Mouse (Mus musculus): Measurements from ENCODE around the gene Hipk2. TPM values are rescaled to one million over a fixed set of nuclear protein-coding genes. Genes with fewer than 3 reads are reported as not detected.

Hipk2 gene
- polyA plus RNA-seq, 1 experiment: 4.5 TPM

DNA sequence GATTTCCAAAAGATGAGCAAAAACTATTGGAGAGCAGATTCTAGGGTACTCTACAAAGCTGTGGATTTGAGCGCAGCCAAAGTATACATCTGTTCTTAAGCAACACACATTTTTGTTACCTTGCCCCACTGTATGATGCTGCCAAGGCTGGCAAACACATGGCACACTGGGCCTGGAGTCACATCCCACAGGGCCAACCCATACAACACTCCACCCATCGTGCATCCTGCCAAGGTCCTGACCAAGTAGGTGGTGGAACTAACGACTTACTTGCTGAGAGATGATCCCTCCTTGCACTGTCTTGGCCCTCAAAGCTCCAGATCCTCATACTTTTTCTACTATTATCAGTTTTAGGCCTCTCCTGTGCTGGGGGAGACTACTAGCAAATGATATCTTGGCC is 83.0 kb downstream of the Hipk2 start:
- no peak for DNase-seq (ENCODE audit: low spot score)

DNA sequence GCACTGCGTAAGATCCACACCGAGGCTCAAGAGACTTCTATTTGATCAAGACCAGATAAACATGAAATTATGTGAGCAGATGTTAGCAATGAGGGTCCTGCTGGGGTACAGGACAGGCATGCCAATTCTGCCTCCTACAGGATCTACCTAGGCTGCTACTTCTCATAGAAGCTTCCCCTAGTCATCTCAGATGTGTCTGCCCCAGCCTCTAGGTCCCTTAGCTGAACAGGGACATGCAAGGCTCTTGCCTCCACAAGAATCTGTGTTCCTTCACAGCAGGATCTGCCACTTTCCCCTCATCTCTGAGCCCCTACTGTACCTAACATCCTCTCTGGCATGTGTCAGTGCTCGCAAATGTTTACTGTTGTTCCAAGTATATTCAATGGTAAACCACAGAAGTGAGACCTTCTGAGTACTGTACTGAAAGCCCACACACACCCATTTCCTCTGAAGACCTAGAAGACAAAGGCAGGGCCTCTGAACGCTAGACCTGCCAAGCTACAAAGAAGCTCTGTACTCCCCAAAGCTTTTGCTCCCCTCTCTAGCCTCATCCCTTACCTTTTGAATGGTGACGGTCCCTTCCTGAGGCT is 86.6 kb downstream of the Hipk2 start:
- no peak for DNase-seq (ENCODE audit: low spot score)

DNA sequence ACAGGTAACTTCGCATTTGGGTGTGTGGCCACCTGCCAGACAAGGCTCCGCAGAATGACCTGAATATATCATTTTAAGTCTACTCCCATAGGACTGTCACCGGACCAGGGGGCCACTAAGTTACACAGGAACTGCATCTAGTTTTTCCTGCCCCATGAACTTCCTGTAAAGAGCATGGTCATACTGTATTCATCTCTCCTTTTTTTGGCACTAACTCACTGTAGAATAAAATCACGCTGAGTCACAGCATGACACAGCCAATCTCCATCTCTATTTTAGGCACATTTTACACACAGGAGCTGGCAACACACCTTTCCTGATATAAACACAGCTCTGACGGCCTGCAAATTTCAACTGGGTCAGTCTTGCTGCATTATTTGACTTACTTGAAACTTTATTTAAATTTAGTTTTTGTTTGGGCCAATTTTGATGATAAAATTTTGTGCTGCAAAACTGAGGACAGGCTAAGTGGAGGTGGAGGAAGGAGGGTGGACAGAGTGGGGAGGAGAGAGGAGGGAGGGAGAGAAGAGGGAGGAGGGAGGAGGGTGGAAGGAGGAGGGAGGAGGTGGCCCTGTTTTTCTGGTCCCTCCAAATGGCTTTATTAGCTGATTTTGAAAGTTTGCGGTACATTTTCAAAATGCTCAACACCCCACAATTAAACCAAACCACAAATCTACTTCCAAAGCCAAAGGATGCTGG is 88.0 kb downstream of the Hipk2 start:
- no peak for DNase-seq (ENCODE audit: low spot score)

DNA sequence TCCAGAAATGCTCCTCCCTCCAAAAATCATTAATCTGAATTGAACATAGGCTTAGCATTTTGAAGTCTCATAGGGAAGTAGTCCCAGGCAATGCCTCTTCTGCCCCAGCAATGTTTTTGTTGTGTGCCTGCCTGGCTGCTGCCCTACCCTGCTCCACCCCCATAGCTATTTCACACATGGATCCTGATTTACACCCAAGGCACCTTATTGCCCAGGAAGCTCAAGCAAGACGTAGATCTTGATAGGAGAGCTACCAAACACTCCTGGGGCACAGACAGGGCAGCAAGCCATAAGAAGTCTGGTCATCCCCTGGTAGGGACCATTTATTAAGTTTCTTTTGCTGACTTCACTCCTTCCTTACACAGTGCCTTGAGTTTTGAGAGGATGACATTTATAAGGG is 88.8 kb downstream of the Hipk2 start:
- no peak for DNase-seq (ENCODE audit: low spot score)

DNA sequence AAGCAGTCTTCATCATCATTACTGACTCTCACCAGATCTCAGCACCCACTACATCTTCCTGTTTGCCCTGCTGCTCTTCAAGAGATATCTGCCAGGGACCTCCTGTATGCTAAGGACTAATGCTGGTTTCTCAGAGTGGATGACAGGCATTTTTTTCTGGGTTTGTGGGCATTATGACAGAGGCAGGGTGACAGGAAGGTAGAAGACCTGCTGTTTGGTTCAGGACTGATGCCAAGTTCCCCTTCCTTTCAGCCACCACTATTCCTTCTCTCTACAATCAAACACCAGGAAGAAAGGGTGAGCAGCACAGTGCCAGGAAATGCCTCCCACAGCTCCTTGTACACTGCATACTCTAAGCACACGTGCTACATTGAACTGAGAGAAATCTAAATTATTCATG is 90.2 kb downstream of the Hipk2 start:
- no peak for DNase-seq (ENCODE audit: low spot score)

DNA sequence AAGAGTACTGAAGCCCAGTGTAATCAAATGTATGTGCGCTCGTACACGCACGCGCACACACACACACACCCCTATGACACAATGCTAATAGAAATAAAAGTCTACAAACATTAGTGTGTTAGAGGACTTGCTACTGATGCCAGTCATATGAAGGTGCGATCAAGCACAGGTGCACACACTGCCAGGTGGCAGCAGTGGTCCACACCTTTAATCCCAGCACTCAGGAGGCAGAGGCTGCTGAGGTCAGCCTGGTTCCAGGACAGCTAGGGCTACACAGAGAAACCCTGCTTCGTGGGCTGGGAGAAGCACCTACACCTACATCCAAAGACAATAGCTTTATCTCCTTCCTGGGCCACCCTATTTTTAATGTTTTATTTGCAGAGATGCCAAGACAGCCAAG is 96.6 kb downstream of the Hipk2 start:
- no peak for DNase-seq (ENCODE audit: low spot score)

DNA sequence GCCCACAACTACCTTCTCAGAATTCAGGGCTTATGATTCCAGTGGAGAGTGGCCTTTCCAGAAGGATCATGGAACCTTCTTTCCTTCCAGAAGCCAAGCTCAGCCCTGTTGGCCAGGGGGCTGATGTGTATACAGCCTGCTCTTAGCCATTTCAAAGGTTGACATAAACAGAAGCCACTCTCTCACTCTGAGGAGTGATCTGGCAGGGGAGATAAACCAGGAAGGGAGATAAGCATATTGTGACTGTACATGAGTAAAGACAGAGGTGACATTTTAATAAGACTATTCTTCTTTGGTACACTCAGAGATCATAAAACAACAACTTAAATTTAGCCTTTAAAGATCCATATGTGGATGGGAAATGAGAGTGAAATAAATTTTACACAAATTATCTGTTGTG is 97.1 kb downstream of the Hipk2 start:
- no peak for DNase-seq (ENCODE audit: low spot score)

DNA sequence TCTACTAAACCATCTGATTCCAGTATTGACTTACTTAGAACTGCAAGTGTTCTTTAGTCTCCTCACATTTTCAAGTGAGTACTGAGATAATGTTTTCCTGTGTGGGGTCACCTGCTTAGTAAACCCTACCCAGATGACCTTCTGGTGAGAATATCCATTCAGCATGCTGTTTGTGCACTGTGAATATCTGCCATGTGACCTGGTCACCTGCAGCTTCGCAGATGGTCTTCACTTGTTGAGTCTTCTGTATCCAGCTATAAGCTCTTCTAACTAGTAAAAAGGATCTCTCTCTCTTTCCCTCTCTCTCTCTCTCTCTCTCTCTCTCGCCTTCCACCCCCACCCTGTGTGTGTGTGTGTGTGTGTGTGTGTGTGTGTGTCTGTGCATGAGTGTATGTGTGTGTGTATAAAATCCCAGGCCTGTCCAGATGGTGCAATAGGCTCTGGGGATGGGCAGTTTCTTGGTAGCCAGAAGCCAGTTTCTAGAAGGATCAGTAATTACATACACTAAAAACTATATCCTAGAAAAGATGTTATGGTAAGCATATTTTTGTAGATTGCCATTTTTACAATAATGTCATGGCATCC is 99.9 kb downstream of the Hipk2 start:
- no peak for DNase-seq (ENCODE audit: low spot score)

DNA sequence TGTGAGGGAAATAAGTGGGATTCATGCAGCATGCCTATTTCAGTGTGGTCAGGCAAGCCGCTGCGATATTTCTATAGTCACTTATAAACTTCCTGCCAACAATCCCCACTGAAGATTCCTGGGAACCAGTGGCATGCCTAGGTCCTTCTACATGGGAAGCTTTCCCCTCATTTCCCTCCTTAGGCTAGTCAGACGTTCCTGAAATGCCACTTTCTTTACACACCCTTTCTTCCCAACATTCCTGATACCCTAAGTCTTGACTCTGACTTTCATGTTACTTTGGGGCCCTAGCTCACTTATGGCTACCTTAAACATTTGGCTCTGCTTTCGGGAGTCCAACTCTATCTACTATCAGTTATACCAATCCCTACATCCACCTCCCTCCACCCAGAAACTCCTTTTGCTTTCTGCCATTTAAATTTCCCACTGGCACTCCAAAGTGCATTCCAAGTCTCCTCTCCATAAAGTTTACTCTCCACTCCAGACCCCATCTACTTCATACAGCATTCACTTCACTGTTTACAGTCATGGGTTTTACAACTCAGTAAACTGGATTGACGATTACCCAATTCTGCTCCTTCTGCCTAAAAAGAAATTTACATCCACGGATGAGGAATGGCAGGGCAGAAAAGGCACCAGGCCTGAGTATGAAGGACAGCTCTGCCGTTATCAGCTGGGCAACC is 103.0 kb downstream of the Hipk2 start:
- DNase-seq (ENCODE audit: low spot score): no peak

DNA sequence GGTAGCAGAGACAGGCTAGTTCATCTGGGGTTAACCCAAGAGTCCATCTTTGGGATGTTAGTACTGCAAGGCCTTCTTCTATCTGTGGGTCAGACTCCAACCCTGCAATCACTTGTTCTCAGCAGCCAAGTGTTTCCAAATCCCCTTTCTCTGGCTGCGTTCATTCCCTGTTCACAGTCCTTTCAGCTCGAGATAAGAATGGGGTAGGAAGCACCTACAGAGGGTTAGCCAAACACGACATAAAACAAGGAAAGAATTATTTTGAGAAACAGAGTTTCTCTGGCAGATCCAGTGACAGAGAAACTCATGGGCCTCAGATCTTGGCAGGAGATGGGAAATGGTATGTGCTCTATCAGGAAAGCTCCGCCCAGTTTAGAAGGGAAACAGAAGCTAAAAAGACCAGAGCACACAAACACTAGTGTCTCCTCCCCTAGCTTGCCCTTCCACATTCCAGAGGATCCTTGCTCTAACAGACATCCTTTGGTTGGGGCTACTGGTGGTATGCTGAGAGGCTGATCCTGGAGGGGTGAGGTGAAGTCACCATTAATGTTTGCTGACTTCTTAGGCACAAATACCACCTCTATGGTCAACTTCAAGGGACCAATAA is 104.8 kb downstream of the Hipk2 start:
- no peak for DNase-seq (ENCODE audit: low spot score)

DNA sequence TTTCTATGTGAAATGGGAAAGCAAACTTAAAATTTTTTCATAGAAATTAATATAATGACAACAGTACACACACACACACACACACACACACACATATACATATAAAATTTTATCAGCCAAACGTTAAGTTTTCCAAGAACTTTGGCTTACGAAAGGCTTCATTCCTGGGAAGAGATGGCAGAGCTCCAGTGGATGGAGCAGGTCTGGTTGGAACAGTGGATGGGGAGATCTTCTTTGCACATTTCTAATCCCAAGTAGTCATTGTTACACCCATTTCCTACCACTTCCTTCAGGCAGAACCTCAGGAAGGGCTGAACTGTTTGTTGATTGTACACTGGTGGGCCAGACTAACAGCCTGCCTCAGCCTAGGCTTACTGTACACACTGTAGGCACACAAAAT is 106.3 kb downstream of the Hipk2 start:
- no peak for DNase-seq (ENCODE audit: low spot score)

DNA sequence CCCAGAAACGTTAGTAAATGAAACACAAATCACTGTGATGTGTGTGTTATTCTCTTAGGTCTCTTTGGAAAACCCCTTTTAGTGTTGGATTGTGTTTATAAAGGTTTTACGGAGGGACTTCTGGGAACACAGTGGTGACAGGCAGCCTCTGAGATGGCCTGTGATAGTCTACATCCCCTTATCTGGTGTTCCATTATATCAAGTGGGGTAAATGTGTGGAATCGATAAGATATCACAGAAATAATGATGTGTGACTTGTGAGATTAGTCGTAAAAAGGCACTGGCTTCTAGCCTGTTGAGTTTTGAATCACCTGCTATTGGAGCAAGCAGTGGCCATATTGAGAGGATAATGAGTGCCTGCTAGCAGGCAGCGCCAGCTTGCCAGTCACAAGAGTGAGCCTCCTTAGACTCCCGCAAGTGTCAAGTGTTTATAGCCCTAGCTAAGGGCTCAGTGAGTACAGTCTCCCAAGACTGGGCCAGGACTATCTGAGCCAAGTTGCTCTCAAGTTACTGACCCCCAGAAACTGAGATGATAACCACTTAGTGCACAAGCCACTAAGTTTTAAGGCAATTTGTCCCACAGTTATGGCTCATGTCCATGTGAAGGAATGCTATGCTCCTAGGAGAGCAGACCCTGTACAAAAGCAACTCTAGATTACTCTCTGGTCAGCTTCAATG is 113.2 kb downstream of the Hipk2 start:
- DNase-seq (ENCODE audit: low spot score): no peak

DNA sequence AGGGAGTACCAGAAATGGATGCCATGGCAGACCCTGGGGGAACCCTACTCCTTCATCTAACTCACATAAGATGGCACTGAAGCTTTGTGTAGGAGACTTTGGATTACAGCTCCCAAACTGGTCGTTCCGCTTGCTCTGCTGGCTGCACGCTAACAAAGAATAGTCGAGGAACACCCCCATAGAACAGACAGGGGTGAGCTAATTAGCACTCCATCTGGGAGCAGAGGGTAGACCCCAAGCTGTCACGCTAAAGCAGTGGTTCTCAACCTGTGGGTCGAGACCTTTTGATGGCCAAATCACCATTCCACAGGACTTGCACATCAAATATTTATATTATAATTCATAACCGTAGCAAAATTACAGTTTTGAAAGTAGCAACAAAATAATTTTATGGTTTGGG is 114.0 kb downstream of the Hipk2 start:
- DNase-seq (ENCODE audit: low spot score): no peak

DNA sequence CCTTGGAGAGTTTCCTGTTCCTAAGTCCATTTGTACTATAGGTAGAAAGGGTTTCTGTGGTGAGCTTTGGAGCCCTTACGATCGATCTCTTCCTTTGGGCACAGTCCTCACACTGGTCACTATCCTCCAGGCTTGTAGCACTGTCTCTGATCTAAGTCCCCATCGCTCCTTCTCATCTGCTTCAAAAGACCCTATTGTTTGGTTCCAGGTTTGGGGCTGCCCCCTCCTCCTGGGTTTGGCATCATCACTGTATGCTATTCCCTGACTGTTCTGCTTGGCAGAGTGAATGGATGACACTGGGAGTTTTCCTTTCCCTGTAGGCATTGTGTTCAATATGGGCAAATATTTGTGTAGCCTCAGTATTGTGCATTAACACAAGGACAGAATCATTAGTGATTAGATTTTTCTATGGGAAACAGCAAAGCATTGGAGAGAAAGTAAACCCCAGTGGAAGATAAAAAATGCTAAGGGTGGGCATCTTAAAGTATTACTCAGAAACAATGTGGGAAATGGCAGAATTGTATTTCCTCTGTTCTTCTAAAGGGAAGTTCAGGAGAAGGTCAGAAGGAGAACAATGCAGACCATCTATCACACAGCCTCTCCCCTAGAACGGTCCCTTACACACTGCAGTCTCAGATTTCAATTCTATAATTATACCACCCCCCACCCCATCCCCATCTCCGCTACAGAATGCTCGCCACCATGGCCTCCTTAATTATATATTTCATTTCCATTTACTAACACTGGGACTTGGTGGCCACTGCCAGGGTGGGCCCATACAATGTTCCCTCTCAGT is 114.9 kb downstream of the Hipk2 start:
- DNase-seq (ENCODE audit: low spot score): no peak

DNA sequence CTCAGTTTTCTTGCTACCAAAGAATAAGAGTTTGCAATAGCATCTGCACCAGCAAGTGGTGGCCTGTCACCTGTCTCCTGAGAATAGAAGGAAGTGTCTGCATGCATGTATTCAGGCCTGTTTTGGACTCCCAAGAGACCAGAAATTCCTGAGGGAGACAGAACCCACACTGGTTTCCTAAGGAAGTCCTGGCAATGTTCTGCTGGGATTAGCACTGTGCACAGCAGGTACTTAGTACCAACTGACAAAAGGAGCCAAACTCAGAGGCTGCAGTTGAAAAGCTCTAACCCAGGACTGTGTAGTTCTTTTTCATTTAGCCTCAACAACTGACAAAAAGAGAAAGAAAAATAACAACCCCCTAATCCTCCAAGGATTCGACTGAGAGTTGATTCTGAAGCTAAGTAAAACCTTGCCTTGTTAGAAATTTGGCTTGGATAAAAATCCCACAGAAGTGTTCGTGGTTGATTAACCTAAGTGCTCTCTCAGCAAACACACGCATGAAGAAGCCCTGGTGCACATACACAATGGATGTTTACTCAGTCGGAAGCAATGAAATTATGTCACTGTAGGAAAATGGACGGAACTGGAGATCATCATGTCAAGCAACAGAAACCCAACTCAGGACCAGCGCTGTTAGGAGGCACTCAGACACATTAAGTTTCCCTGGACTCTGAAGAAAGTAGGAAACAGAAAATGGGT is 115.9 kb downstream of the Hipk2 start:
- no peak for DNase-seq (ENCODE audit: low spot score)

DNA sequence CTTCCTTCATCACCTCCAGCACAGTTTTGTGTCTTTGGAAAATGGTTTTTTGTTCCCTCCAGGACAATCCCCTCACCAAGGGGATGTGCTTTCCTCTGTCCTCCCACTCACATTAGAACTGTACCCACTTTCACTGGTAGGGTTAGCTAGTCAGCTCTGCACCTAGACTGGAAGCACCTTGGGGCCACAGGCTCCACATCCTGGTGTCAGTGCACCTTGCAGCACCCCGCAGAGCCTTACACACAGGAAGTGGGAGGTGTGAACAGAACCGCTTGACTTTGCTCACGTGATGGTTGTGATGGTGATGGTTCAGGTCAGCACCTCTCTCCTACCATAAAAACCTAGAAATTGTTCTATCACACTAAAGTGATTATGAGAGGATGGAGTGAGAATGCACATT is 116.8 kb downstream of the Hipk2 start:
- no peak for DNase-seq (ENCODE audit: low spot score)

DNA sequence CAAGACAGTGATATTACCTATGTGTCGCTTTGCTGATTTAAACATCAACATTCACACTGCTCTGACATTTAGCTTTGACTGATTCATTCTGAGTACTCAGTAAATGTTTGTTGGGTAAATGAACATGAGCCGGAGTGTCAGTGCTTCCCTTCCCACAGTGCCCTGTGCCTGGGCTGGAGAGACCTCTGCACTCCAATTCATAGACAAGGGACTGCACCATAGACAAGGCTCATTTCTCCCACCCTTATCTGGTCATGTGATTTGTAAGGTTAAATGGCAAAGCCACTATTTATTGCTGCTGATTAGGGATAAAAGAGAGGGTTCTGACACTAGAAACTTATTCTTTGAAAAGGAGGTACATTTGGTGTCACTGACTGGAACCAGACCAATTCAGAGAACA is 118.4 kb downstream of the Hipk2 start:
- no peak for DNase-seq (ENCODE audit: low spot score)

DNA sequence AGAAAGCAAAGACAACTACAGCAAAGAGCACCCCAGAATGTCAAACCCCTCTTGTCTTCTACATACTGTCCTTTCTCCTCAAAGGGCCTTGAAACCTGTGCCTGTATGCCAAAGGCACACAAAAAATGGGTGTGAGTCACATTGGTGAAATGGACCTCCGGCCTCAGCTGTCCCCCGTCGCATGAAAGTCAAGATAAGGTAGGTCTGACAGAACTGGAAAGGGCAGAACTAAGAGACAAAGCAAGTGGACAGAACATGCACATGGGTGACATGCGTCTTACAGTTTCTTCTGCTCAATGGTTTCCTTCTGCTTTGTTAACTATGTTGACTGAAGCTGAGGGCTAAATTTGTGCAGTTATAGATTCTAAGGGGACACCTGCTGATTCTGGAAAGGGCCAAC is 119.0 kb downstream of the Hipk2 start:
- DNase-seq (ENCODE audit: low spot score): no peak

DNA sequence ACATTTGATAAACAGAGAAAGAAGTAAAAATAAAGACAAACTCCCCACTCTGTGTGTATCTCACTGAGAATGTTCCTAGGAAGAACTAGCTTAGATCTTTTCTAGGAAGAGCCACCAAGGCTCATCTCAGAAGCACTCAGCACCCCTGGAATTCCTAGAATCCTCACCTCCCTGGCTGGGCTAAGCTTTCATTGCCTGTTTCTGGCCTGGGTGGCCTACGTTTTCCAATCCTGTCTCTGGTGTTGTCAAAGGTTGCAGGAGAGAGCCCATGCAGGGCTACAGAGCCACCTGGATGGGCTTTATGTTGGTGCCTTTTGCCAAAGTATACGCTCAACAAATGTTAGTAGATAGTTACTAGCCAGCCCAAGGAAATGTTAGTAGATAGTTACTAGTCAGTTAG is 120.0 kb downstream of the Hipk2 start:
- DNase-seq (ENCODE audit: low spot score): no peak

DNA sequence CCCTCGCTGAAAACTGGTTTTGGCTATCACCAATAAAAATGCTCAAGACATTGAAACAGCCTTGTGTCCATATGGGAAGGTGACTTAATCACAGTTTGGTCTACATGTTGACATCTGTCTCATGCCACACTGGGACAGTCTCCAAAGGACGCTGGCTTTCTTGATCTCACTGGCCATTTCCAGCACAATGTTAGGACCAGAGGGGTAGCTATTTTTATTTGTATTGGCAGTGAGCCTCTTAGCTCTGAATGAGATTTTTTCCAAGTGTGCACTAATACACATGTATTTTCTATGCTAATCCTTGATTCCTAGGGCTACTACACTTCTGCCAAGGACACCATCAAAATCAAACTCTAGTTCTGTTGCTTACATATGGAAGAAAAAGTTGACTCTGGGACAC is 120.8 kb downstream of the Hipk2 start:
- no peak for DNase-seq (ENCODE audit: low spot score)

DNA sequence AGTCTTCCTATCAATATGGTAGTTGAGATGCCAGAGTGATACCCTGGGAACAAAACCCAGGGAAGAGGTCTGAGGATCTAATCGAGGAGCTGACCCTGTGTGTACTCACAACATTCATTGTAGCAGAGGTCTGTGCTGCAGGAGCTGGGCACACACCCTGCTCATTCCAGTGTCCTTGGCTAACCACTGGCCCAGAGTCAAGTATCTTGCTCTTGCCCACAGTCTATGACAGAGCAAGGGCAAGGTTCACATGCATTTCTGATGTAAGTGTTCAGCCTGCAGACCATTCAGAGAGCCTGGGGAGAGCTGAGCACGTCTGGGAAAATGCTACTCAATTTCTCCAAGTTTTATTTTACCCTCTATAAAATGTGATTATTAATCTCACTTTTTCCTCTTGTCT is 122.2 kb downstream of the Hipk2 start:
- DNase-seq (ENCODE audit: low spot score): no peak

Measured in urinary bladder, adult 2 months (tissue).